ENCODE assay signal across 12 mouse cellular contexts in genomic region chr17:38124199-38124598, GRCm38 (mm10). TPM values are rescaled to one million over a fixed set of nuclear protein-coding genes. Genes with fewer than 3 reads are reported as not detected.
A peak's percentile ranks its signal among the peaks of the same experiment; 100 is the strongest.
DNase-seq lines count a peak whose midpoint lies in the region; TF ChIP-seq lines count a peak whose summit lies in the region.
"Not testable (repeated sequence)": the region's sequence is repeated elsewhere in the genome, so short reads cannot be mapped to it uniquely, and the experiment has no call there.
"Had no signal": no experiment of that assay in that cellular context is flagged by ENCODE, and none has a peak within 500 bp of the region (broad histone marks: within the 10 kb centered on the region; RNA-seq: fewer than 3 reads in every experiment).

No protein-coding gene starts in this region.

- H3K4me3 ChIP-seq in ES-Bruce4 (ENCODE audit: low read depth, low read length): not testable (repeated sequence)

- peaks cover 13% of the 10 kb centered on the region for H3K9me3 ChIP-seq in ES-Bruce4 (replicated peaks; ENCODE audit: control insufficient read depth, insufficient read depth, low read length, poor library complexity, severe bottlenecking)

- not testable (repeated sequence) for H3K4me1 ChIP-seq in ES-Bruce4 (ENCODE audit: control insufficient read depth, insufficient read depth, low read length)

- TF ChIP-seq CTCF in ES-Bruce4 (IDR thresholded peaks at IDR 0.05; ENCODE audit: low read depth, low read length): not testable (repeated sequence)

- H3K36me3 ChIP-seq in ES-Bruce4 (ENCODE audit: control insufficient read depth, insufficient read depth, low read length, poor library complexity, severe bottlenecking): not testable (repeated sequence)

- H3K9ac ChIP-seq in ES-Bruce4 (ENCODE audit: low read depth, poor library complexity, severe bottlenecking): not testable (repeated sequence)

- DNase-seq in ES-CJ7 (ENCODE audit: low read depth, low spot score) (peak; percentile 45), R1 (ENCODE audit: low read depth, low spot score) (peak; percentile 83), ZHBTc4 (ENCODE audit: low read depth, low spot score) (peak; percentile 66)

- H3K27me3 ChIP-seq in ES-Bruce4 (ENCODE audit: control insufficient read depth, insufficient read depth, low read length, poor library complexity, severe bottlenecking): not testable (repeated sequence)

- not testable (repeated sequence) for TF ChIP-seq POLR2A in ES-Bruce4 (IDR thresholded peaks at IDR 0.05; ENCODE audit: insufficient read depth, low read length)

- not testable (repeated sequence) for TF ChIP-seq EP300 in ES-Bruce4 (IDR thresholded peaks at IDR 0.05; ENCODE audit: insufficient read depth, low read depth, low read length)

- H3K27ac ChIP-seq in ES-Bruce4 (ENCODE audit: insufficient read depth, low read length): peak overlapping the region; percentile 36; the same call in 1 of the 2 replicates

RNA-seq across cellular contexts. Expression of gene Olfr132, which starts 10.1 kb away (rescaled TPM):
- polyA plus RNA-seq in ES-Bruce4 (2011; ENCODE audit: insufficient read depth, insufficient read length, low read depth, missing spikeins): not detected in 2 replicates
- polyA plus RNA-seq: activated CD4-positive, CD25-positive, alpha-beta regulatory T cell, adult 4 months; adrenal gland, adult 2 months; brain, embryonic 14.5 days; C2C12; CD4-positive, CD25-positive, alpha-beta regulatory T cell, adult 4 months; cerebellum, adult 2 months; G1E; Patski had no signal

RNA-seq across cellular contexts. Expression of gene Olfr133, which starts 20.9 kb away (rescaled TPM):
- polyA plus RNA-seq in ES-Bruce4 (2011; ENCODE audit: insufficient read depth, insufficient read length, low read depth, missing spikeins): not detected in 2 replicates
- polyA plus RNA-seq: activated CD4-positive, CD25-positive, alpha-beta regulatory T cell, adult 4 months; adrenal gland, adult 2 months; brain, embryonic 14.5 days; C2C12; CD4-positive, CD25-positive, alpha-beta regulatory T cell, adult 4 months; cerebellum, adult 2 months; G1E; Patski had no signal

RNA-seq across cellular contexts. Expression of gene Olfr131, which starts 35.7 kb away (rescaled TPM):
- polyA plus RNA-seq in ES-Bruce4 (2011; ENCODE audit: insufficient read depth, insufficient read length, low read depth, missing spikeins): not detected in 2 replicates
- polyA plus RNA-seq: activated CD4-positive, CD25-positive, alpha-beta regulatory T cell, adult 4 months; adrenal gland, adult 2 months; brain, embryonic 14.5 days; C2C12; CD4-positive, CD25-positive, alpha-beta regulatory T cell, adult 4 months; cerebellum, adult 2 months; G1E; Patski had no signal

RNA-seq across cellular contexts. Expression of gene Olfr134, which starts 47.0 kb away (rescaled TPM):
- polyA plus RNA-seq in ES-Bruce4 (2011; ENCODE audit: insufficient read depth, insufficient read length, low read depth, missing spikeins): not detected in 2 replicates
- polyA plus RNA-seq: activated CD4-positive, CD25-positive, alpha-beta regulatory T cell, adult 4 months; adrenal gland, adult 2 months; brain, embryonic 14.5 days; C2C12; CD4-positive, CD25-positive, alpha-beta regulatory T cell, adult 4 months; cerebellum, adult 2 months; G1E; Patski had no signal
